Mouse (Mus musculus) CH12.LX (cell line): ENCODE results near the gene Msrb1. TPM values are rescaled to one million over a fixed set of nuclear protein-coding genes. Genes with fewer than 3 reads are reported as not detected.

ENCODE experiments used
- DNase-seq: peaks from one replicate; pipeline ENCODE4 v3.0.0-alpha.2; 2013; ENCODE audit errors: extremely low read depth
- H3K27ac ChIP-seq: 2 replicates; pipeline ENCODE4 v1.5.1; 2012; ENCODE audit warnings: low read depth, mild to moderate bottlenecking, control low read depth, moderate library complexity; ENCODE audit not compliant: insufficient read depth
- H3K27me3 ChIP-seq: replicated peaks from 2 replicates; pipeline ENCODE3; 2012; ENCODE audit warnings: inconsistent platforms
- H3K36me3 ChIP-seq, 2 experiments: replicated peaks in 1 of 2; 2 replicates each; pipeline versions ENCODE3 to v1.6.1; 2012; ENCODE audit warnings: inconsistent platforms in 1 of 2, low read length in 1 of 2, mild to moderate bottlenecking in 1 of 2, mixed read lengths in 1 of 2, moderate library complexity in 1 of 2; ENCODE audit not compliant: control insufficient read depth in 1 of 2, insufficient read depth in 1 of 2
- H3K4me1 ChIP-seq, 2 experiments: 2 replicates each; pipeline ENCODE4 v1.6.1; 2012; ENCODE audit warnings: inconsistent platforms in 1 of 2, moderate library complexity in 1 of 2; ENCODE audit not compliant: insufficient read depth in 2 of 2, control insufficient read depth in 1 of 2
- H3K4me2 ChIP-seq: 2 replicates; pipeline ENCODE4 v1.6.1; 2012; ENCODE audit warnings: low read depth, mild to moderate bottlenecking, control low read depth; ENCODE audit not compliant: poor library complexity, insufficient read depth, severe bottlenecking
- H3K4me3 ChIP-seq, 3 experiments: fragments of 150-350 bp in 1 of 3; sonication (generic) in 1 of 3; replicated peaks in 1 of 3; 2 replicates each; pipeline versions ENCODE3 to v1.5.1; 2011 to 2012; ENCODE audit warnings: low read depth in 2 of 3, low read length in 2 of 3, mild to moderate bottlenecking in 2 of 3, moderate library complexity in 2 of 3, control low read depth in 1 of 3, improper control_type of control experiment in 1 of 3, inconsistent platforms in 1 of 3, mixed read lengths in 1 of 3; ENCODE audit not compliant: poor library complexity in 1 of 3
- H3K79me2 ChIP-seq: replicated peaks from 2 replicates; pipeline ENCODE4 v1.6.1; 2012; ENCODE audit warnings: mild to moderate bottlenecking, moderate library complexity; ENCODE audit not compliant: control insufficient read depth, poor library complexity, insufficient read depth, severe bottlenecking; ENCODE audit errors: extremely low read depth
- H3K9ac ChIP-seq: 2 replicates; pipeline ENCODE4 v1.6.1; 2012; ENCODE audit warnings: low read depth, mild to moderate bottlenecking, control low read depth, moderate library complexity; ENCODE audit not compliant: insufficient read depth
- H3K9me3 ChIP-seq: replicated peaks from 2 replicates; pipeline ENCODE3; 2012; ENCODE audit warnings: low read length, inconsistent platforms, mixed read lengths
- CHD1 ChIP-seq: IDR thresholded peaks from 2 replicates; pipeline ENCODE4 v1.6.1; 2012; ENCODE audit warnings: low read depth, low read length, improper control_type of control experiment, inconsistent platforms
- CTCF ChIP-seq, 2 experiments: IDR thresholded peaks in 1 of 2; conservative IDR thresholded peaks in 1 of 2; 2 replicates each; pipeline ENCODE4 v1.5.1; 2011 to 2012; ENCODE audit warnings: low read depth in 2 of 2, low read length in 2 of 2, improper control_type of control experiment in 1 of 2, inconsistent platforms in 1 of 2, mild to moderate bottlenecking in 1 of 2, moderate library complexity in 1 of 2
- ETS1 ChIP-seq: conservative IDR thresholded peaks from 2 replicates; pipeline ENCODE4 v1.6.1; 2012; ENCODE audit warnings: low read depth, mild to moderate bottlenecking, inconsistent platforms, low read length, improper control_type of control experiment, moderate library complexity
- MAX ChIP-seq: IDR thresholded peaks from 2 replicates; pipeline ENCODE4 v1.6.1; 2011; ENCODE audit warnings: low read length, improper control_type of control experiment
- MEF2A ChIP-seq: IDR thresholded peaks from 2 replicates; pipeline ENCODE4 v1.6.1; 2014; ENCODE audit warnings: low read depth, mild to moderate bottlenecking, inconsistent platforms, low read length, improper control_type of control experiment, borderline replicate concordance
- MXI1 ChIP-seq: IDR thresholded peaks from 2 replicates; pipeline ENCODE4 v1.6.1; 2011; ENCODE audit warnings: mild to moderate bottlenecking, low read depth, low read length, improper control_type of control experiment
- MYC ChIP-seq: IDR thresholded peaks from 2 replicates; pipeline ENCODE4 v1.6.1; 2011; ENCODE audit warnings: low read depth, mild to moderate bottlenecking, improper control_type of control experiment, low read length
- NRF1 ChIP-seq: IDR thresholded peaks from 2 replicates; pipeline ENCODE4 v1.6.1; 2014; ENCODE audit warnings: low read depth, mild to moderate bottlenecking, inconsistent platforms, low read length, improper control_type of control experiment, moderate library complexity
- PAX5 ChIP-seq: IDR thresholded peaks from 2 replicates; pipeline ENCODE4 v1.6.1; 2012; ENCODE audit warnings: low read length, inconsistent platforms, mixed read lengths
- POLR2AphosphoS2 ChIP-seq: IDR thresholded peaks from 2 replicates; pipeline ENCODE4 v1.6.1; 2011; ENCODE audit warnings: low read depth, low read length, improper control_type of control experiment
- RCOR1 ChIP-seq: conservative IDR thresholded peaks from 2 replicates; pipeline ENCODE4 v1.6.1; 2012; ENCODE audit warnings: low read depth, mild to moderate bottlenecking, inconsistent platforms, low read length, improper control_type of control experiment
- SIN3A ChIP-seq: IDR thresholded peaks from 2 replicates; pipeline ENCODE4 v1.6.1; 2012; ENCODE audit warnings: low read length, improper control_type of control experiment, inconsistent platforms
- TCF12 ChIP-seq: IDR thresholded peaks from 2 replicates; pipeline ENCODE4 v1.6.1; 2014; ENCODE audit warnings: low read depth, mild to moderate bottlenecking, inconsistent platforms, low read length, improper control_type of control experiment
- USF1 ChIP-seq: IDR thresholded peaks from 2 replicates; pipeline ENCODE4 v1.6.1; 2014; ENCODE audit warnings: low read depth, mild to moderate bottlenecking, inconsistent platforms, low read length, improper control_type of control experiment
- USF2 ChIP-seq: conservative IDR thresholded peaks from 2 replicates; pipeline ENCODE4 v1.6.1; 2011; ENCODE audit warnings: low read depth, low read length, improper control_type of control experiment
- ZC3H11A ChIP-seq: IDR thresholded peaks from 2 replicates; pipeline ENCODE4 v1.6.1; 2012; ENCODE audit warnings: low read depth, mild to moderate bottlenecking, inconsistent platforms, low read length, improper control_type of control experiment
- ZMIZ1 ChIP-seq: IDR thresholded peaks from 2 replicates; pipeline ENCODE4 v1.6.1; 2012; ENCODE audit warnings: low read depth, mild to moderate bottlenecking, inconsistent platforms, low read length, improper control_type of control experiment
- ZNF384 ChIP-seq: IDR thresholded peaks from 2 replicates; pipeline ENCODE4 v1.6.1; 2012; ENCODE audit warnings: low read depth, low read length, improper control_type of control experiment, inconsistent platforms
- dilution Hi-C: fragments of 300-500 bp; cut with MboI; formaldehyde crosslinking; loops from 2 replicates; pipeline ENCODE4 v1.14.3; 2020; ENCODE audit warnings: low sequenced_read_pairs; ENCODE audit not compliant: extremely low pct_unique_long_range_greater_than_20kb, extremely low pct_ligation_motif_present
- in situ Hi-C: fragments of 300-500 bp; cut with MboI; formaldehyde crosslinking; loops from 3 replicates; pipeline ENCODE4 v1.14.3; 2019; ENCODE audit warnings: low sequenced_read_pairs, low pct_ligation_motif_present, low pct_unique_long_range_greater_than_20kb, mixed read lengths
- polyA plus RNA-seq: library from polyadenylated mRNA; unstranded; fragments of >175 nt; gene quantifications from 2 replicates; pipeline ENCODE4 v1.2.1, GENCODE M21; 2012; ENCODE audit warnings: low read depth; ENCODE audit not compliant: insufficient read length
- total RNA-seq, 2 experiments: library from RNA; depleted of rRNA; stranded (reverse); fragments of 300-350 nt in 1 of 2; fragments of >200 nt in 1 of 2; gene quantifications; 2 replicates each; pipeline ENCODE4 v1.2.3; 2012 to 2014

The Msrb1 gene
- total and polyA plus RNA-seq, 3 experiments, result 26.9 to 70.0 (median 39.7) TPM

GRCm38 (mm10) chr17:24734513-24734912 is 1.9 kb upstream of the Msrb1 start:
- no peak overlapping the region for H3K4me3 ChIP-seq
- H3K36me3 ChIP-seq, result peaks cover 3 to 12% of the 10 kb centered on the region in 2 experiments
- no peak overlapping the region for H3K27ac ChIP-seq
- H3K4me2 ChIP-seq, result no peak overlapping the region
- TF ChIP-seq USF2, result no peak
- no peak for TF ChIP-seq POLR2AphosphoS2
- no peak for TF ChIP-seq USF1
- peak; percentile 12 to 48; a peak in 2 of 4 replicates for TF ChIP-seq CTCF (conservative IDR thresholded peaks at IDR 0.05 in 1 of 2, IDR thresholded peaks at IDR 0.05 in 1 of 2; ENCODE audit: low read depth in 2 of 2, low read length in 2 of 2)
- peak; percentile 63; the same call in 1 of the 2 replicates for TF ChIP-seq MYC
- TF ChIP-seq MAX, result 0 out of 2 replicates have a peak, but pooled peaks have one; percentile 17
- TF ChIP-seq, all 38 proteins: peak for 3
- in situ Hi-C loops, result no loop called here
- Histone ChIP-seq H3K79me2 (no peaks in the 10 kb centered on the region), H3K9me3 (no peaks in the 10 kb centered on the region), H3K27me3 (no peaks in the 10 kb centered on the region), H3K4me1 (peaks cover 4 to 41% of the 10 kb centered on the region in 2 experiments; a peak in 3 of 4 replicates), H3K9ac (no peak overlapping the region)
- no peak for DNase-seq
- dilution Hi-C loops, result no loop called here

DNA sequence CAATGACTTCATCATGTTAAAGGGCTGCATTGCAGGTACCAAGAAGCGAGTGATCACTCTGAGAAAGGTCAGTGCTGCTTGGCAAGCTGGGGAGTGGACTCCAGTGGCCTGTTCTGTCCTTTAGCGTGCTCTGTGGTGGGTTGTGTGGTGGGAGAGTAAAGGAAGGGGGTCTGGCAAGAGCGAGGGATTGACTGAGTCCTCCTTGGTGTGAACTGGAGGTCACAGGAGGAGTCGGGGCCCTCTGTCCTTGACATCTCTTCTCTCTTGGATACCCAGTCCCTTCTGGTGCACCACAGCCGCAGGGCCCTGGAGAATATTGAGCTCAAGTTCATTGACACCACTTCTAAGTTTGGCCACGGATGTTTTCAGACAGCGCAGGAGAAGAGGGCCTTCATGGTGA is 996 bp upstream of the Msrb1 start:
- peak overlapping the region; percentile 95 for H3K9ac ChIP-seq

GRCm38 (mm10) chr17:24737135-24737810 is 831 bp downstream of the Msrb1 start:
- H3K4me1 ChIP-seq, result peaks cover 4 to 28% of the 10 kb centered on the region in 2 experiments; a peak in 3 of 4 replicates
- dilution Hi-C loops, result no loop called here
- H3K4me3 ChIP-seq, result peak overlapping the region; percentile 70 to 95 (median 70)
- H3K79me2 ChIP-seq, result no peaks in the 10 kb centered on the region
- peak overlapping the region; percentile 81; the same call in 1 of the 2 replicates for H3K9ac ChIP-seq
- H3K27ac ChIP-seq, result no peak overlapping the region
- in situ Hi-C loops, result no loop called here
- peak; percentile 37 for DNase-seq
- peaks cover 11 to 36% of the 10 kb centered on the region in 2 experiments for H3K36me3 ChIP-seq
- no peaks in the 10 kb centered on the region for H3K27me3 ChIP-seq
- H3K9me3 ChIP-seq, result no peaks in the 10 kb centered on the region
- peak overlapping the region; percentile 82 for H3K4me2 ChIP-seq
- TF ChIP-seq TCF12, result no peak
- no peak for TF ChIP-seq MEF2A
- TF ChIP-seq USF2, result no peak
- peak in 1 of 2 experiments; percentile 47; a peak in 2 of 4 replicates for TF ChIP-seq CTCF (conservative IDR thresholded peaks at IDR 0.05 in 1 of 2, IDR thresholded peaks at IDR 0.05 in 1 of 2; ENCODE audit: low read depth in 2 of 2, low read length in 2 of 2)
- no peak for TF ChIP-seq NRF1
- no peak for TF ChIP-seq ZMIZ1
- no peak for TF ChIP-seq ETS1

More for the DNA sequence above, 996 bp upstream of the Msrb1 start:
- Histone ChIP-seq H3K4me1 (peaks cover 4 to 33% of the 10 kb centered on the region in 2 experiments; a peak in 3 of 4 replicates), H3K4me3 (peak overlapping the region; percentile 70 to 87 (median 75)), H3K79me2 (no peaks in the 10 kb centered on the region), H3K4me2 (peak overlapping the region; percentile 67), H3K9me3 (no peaks in the 10 kb centered on the region), H3K27me3 (no peaks in the 10 kb centered on the region), H3K36me3 (peaks cover 11 to 21% of the 10 kb centered on the region in 2 experiments), H3K27ac (no peak overlapping the region)
- DNase-seq, result no peak
- dilution Hi-C loops, result no loop called here
- in situ Hi-C loops, result no loop called here
- TF ChIP-seq MXI1 (no peak), ETS1 (no peak), MYC (no peak), RCOR1 (no peak), ZC3H11A (no peak), ZNF384 (no peak), CHD1 (no peak), SIN3A (no peak), PAX5 (no peak), NRF1 (no peak)
